Mouse (Mus musculus): ENCODE data around the gene Dip2c. TPM values are rescaled to one million over a fixed set of nuclear protein-coding genes. Genes with fewer than 3 reads are reported as not detected.

Dip2c gene
- polyA plus RNA-seq, 1 experiment from 2014 or later: 3.5 TPM

DNA sequence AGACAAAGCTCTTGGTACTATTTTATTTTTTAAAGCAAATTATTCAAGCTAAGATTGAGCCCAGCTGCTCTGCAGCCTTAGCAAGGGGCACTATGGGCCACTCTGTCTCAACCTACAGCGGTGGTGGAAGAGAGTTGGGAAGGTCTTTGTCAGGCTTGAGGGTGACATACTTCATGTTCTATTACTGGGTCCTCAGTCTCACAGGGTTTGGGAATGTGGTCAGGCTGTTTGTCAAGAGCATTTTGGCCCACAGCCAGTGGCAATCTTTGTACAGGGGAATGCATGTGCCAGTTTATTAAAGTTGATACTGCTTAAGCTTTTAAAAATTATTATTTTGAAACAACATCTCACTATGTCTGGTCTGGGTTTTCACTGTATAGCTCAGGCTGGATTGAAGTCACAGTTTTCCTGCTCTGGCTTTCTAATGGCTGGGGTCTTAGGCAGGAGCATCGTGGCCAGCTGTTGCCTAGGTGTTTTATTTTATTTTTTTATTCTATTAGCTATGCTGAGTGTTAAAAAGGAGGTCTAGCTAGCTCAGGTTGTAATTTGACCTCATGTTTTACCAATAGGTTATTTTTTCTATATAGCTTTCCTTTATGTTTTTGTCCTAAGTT lies 37.9 kb downstream of the Dip2c start:
- 52% methylated on average over 2 of the region's 2 CpGs for WGBS
- ATAC-seq (peak; percentile 59), DNase-seq (ENCODE audit: low spot score) (peak; percentile 62)
- no peak overlapping the region for H3K4me3 ChIP-seq (ENCODE audit: low read depth, low read length)
- H3K27me3 ChIP-seq (replicated peaks; ENCODE audit: insufficient read depth, low read length): no peaks in the 10 kb centered on the region
- TF ChIP-seq EP300 (IDR thresholded peaks at IDR 0.05) (no peak), CTCF (IDR thresholded peaks at IDR 0.05) (no peak)
- H3K36me3 ChIP-seq (ENCODE audit: insufficient read depth, low read length): no peaks in the 10 kb centered on the region
- H3K9ac ChIP-seq (replicated peaks; ENCODE audit: low read depth): no peak overlapping the region
- H3K4me2 ChIP-seq (replicated peaks; ENCODE audit: low read depth, low read length): no peak overlapping the region
- 0 out of 2 replicates have a peak, but pooled peaks cover 7% of the 10 kb centered on the region for H3K4me1 ChIP-seq (ENCODE audit: insufficient read depth, low read depth, low read length)
- no peaks in the 10 kb centered on the region for H3K9me3 ChIP-seq (ENCODE audit: low read length)
- H3K27ac ChIP-seq (ENCODE audit: low read length): no peak overlapping the region

DNA sequence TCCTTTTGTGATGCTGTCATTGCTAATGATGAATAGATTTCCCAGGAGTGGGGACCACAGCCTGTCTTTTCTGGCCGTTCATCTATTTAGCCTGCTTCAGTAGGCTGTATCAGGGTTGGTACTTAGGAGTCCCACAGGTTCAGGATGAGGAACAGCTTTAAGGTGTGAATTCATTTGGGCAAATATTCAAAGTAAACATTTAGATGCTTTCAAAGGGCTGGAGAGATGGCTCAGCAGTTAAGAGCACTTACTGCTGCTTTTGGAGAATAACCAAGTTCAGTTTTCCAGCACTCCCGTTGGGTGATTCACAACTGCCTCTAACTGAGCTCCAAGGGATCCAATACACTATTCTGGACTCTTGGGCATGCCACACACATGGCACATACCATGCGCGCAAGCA lies 38.4 kb downstream of the Dip2c start:
- DNase-seq (ENCODE audit: low spot score) (peak; percentile 53), ATAC-seq (peak; percentile 37)
- TF ChIP-seq CTCF (IDR thresholded peaks at IDR 0.05): no peak
- no peak for TF ChIP-seq EP300 (IDR thresholded peaks at IDR 0.05)
- H3K4me2 ChIP-seq (replicated peaks; ENCODE audit: low read depth, low read length): no peak overlapping the region
- no peak overlapping the region for H3K9ac ChIP-seq (replicated peaks; ENCODE audit: low read depth)
- H3K4me1 ChIP-seq (ENCODE audit: insufficient read depth, low read depth, low read length): 0 out of 2 replicates have a peak, but pooled peaks cover 7% of the 10 kb centered on the region
- H3K36me3 ChIP-seq (ENCODE audit: insufficient read depth, low read length): no peaks in the 10 kb centered on the region
- no peaks in the 10 kb centered on the region for H3K9me3 ChIP-seq (ENCODE audit: low read length)
- H3K27ac ChIP-seq (ENCODE audit: low read length): no peak overlapping the region
- WGBS: 59% methylated on average over 4 of the region's 4 CpGs
- H3K27me3 ChIP-seq (replicated peaks; ENCODE audit: insufficient read depth, low read length): no peaks in the 10 kb centered on the region
- no peak overlapping the region for H3K4me3 ChIP-seq (ENCODE audit: low read depth, low read length)

DNA sequence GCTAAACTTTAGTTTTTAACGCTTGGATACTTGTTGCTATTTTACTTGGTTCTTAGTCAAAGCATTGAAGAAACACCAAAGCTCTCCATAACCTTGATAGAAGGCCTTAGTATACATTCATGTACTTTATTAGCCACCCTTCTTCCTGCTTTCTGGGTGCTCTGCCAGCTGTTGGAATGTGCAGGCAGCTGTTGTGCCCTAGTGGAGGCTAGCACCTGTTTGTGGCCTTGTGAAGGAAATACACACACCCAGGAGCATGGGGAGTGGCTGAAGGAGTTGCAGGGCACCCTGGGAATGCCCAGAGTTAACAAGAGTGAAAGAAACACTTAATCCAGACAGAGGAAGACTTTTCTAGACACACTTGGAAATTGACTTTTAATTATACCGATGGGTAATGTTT lies 43.4 kb downstream of the Dip2c start:
- Histone ChIP-seq H3K36me3 (ENCODE audit: insufficient read depth, low read length) (no peaks in the 10 kb centered on the region), H3K9ac (replicated peaks; ENCODE audit: low read depth) (no peak overlapping the region), H3K4me3 (ENCODE audit: low read depth, low read length) (no peak overlapping the region), H3K9me3 (ENCODE audit: low read length) (no peaks in the 10 kb centered on the region), H3K27ac (ENCODE audit: low read length) (no peak overlapping the region), H3K4me1 (ENCODE audit: insufficient read depth, low read depth, low read length) (no peaks in the 10 kb centered on the region), H3K27me3 (replicated peaks; ENCODE audit: insufficient read depth, low read length) (no peaks in the 10 kb centered on the region), H3K4me2 (replicated peaks; ENCODE audit: low read depth, low read length) (no peak overlapping the region)
- TF ChIP-seq CTCF (IDR thresholded peaks at IDR 0.05) (no peak), EP300 (IDR thresholded peaks at IDR 0.05) (no peak)
- DNase-seq (ENCODE audit: low spot score): no peak
- 87% methylated on average over 2 of the region's 2 CpGs for WGBS
- ATAC-seq: no peak

- no peaks in the 10 kb centered on the region for H3K9me3 ChIP-seq (ENCODE audit: low read length)
- H3K4me3 ChIP-seq (ENCODE audit: low read depth, low read length): no peak overlapping the region
- H3K4me2 ChIP-seq (replicated peaks; ENCODE audit: low read depth, low read length): no peak overlapping the region
- H3K9ac ChIP-seq (replicated peaks; ENCODE audit: low read depth): no peak overlapping the region
- WGBS: 44% methylated on average over 1 of the region's 1 CpGs
- H3K4me1 ChIP-seq (ENCODE audit: insufficient read depth, low read depth, low read length): no peaks in the 10 kb centered on the region
- TF ChIP-seq CTCF (IDR thresholded peaks at IDR 0.05): no peak
- no peaks in the 10 kb centered on the region for H3K27me3 ChIP-seq (replicated peaks; ENCODE audit: insufficient read depth, low read length)
- H3K27ac ChIP-seq (ENCODE audit: low read length): no peak overlapping the region
- no peaks in the 10 kb centered on the region for H3K36me3 ChIP-seq (ENCODE audit: insufficient read depth, low read length)
- ATAC-seq: no peak
- no peak for DNase-seq (ENCODE audit: low spot score)
Observed at GRCm38 (mm10) chr13:9325262-9325661, 48.9 kb downstream of the Dip2c start.

DNA sequence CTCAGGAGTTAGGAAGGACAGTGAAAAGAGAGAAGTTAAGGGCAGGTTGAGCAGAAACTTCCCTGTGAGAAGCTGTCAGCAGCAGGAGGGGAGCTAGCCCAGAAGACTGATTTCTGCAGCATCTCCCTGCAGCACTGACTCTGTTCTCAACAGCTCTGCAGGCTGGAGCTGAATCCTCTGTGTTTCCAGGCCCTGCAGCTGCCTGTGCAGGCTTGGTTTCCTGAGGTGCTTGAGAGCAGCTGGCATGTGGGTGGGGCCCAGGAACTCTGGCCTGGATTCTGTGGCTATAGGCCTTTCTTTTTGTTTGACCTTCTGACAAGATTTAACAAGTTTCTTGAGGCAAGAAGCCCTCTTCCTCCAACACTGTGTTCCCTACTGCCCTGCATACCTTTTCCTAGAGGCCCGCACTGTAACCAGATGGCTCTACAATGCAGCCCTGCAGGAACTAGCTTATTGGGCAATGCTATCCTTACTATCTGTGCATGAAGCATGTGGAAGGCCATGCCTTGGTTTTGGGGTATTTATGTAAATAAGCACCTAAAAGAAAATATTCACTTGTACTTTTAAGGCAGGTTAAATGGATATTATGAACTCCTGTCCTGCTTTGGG lies 53.1 kb downstream of the Dip2c start:
- 47% methylated on average over 1 of the region's 1 CpGs for WGBS
- Histone ChIP-seq H3K4me1 (ENCODE audit: insufficient read depth, low read depth, low read length) (no peaks in the 10 kb centered on the region), H3K9me3 (ENCODE audit: low read length) (no peaks in the 10 kb centered on the region), H3K4me3 (ENCODE audit: low read depth, low read length) (no peak overlapping the region), H3K27ac (ENCODE audit: low read length) (no peak overlapping the region), H3K9ac (replicated peaks; ENCODE audit: low read depth) (no peak overlapping the region), H3K27me3 (replicated peaks; ENCODE audit: insufficient read depth, low read length) (no peaks in the 10 kb centered on the region), H3K4me2 (replicated peaks; ENCODE audit: low read depth, low read length) (no peak overlapping the region), H3K36me3 (ENCODE audit: insufficient read depth, low read length) (no peaks in the 10 kb centered on the region)
- peak; percentile 73 for ATAC-seq
- TF ChIP-seq EP300 (IDR thresholded peaks at IDR 0.05): no peak
- no peak for TF ChIP-seq CTCF (IDR thresholded peaks at IDR 0.05)
- DNase-seq (ENCODE audit: low spot score): peak; percentile 48

DNA sequence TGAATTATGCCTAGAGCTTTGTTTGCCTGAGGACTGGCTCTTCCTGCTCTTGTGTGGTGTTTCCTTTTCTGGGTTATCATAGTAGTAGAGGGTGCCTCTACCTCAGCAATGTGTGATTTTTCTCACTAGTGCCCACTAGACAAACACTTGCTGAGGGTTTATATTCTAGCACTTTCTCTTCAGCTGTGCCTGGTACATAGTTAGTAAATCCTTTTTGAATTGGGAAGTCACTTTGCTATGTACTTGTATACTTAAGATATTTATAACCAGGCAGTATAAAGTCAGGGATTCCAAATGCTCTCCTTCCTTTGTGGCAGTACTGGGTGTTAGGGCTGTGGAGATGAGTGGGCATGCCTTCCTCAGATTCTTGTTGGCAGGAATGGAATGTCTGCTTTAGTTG lies 56.9 kb downstream of the Dip2c start:
- Histone ChIP-seq H3K4me1 (ENCODE audit: insufficient read depth, low read depth, low read length) (no peaks in the 10 kb centered on the region), H3K27me3 (replicated peaks; ENCODE audit: insufficient read depth, low read length) (no peaks in the 10 kb centered on the region), H3K9ac (replicated peaks; ENCODE audit: low read depth) (no peak overlapping the region), H3K27ac (ENCODE audit: low read length) (no peak overlapping the region), H3K9me3 (ENCODE audit: low read length) (no peaks in the 10 kb centered on the region), H3K4me2 (replicated peaks; ENCODE audit: low read depth, low read length) (no peak overlapping the region), H3K4me3 (ENCODE audit: low read depth, low read length) (no peak overlapping the region), H3K36me3 (ENCODE audit: insufficient read depth, low read length) (no peaks in the 10 kb centered on the region)
- DNase-seq (ENCODE audit: low spot score) (no peak), ATAC-seq (peak; percentile 28)
- TF ChIP-seq EP300 (IDR thresholded peaks at IDR 0.05) (no peak), CTCF (IDR thresholded peaks at IDR 0.05) (no peak)
